Mouse (Mus musculus): ENCODE measurements around the gene Rpn2. TPM values are rescaled to one million over a fixed set of nuclear protein-coding genes. Genes with fewer than 3 reads are reported as not detected.

The Rpn2 gene
- total RNA-seq, 1 experiment = 422 TPM

GRCm38 (mm10) chr2:157307715-157308265, 29.0 kb downstream of the Rpn2 start:
- H3K4me3 ChIP-seq (ENCODE audit: insufficient read depth in 1 of 2, low read depth in 1 of 2, low read length in 2 of 2, poor library complexity in 1 of 2, severe bottlenecking in 1 of 2) = no peak overlapping the region
- no peak for DNase-seq (ENCODE audit: low read depth, low spot score)
- H3K36me3 ChIP-seq (ENCODE audit: control insufficient read depth, insufficient read depth, low read length, poor library complexity, severe bottlenecking) = peaks cover 27% of the 10 kb centered on the region

GRCm38 (mm10) chr2:157308273-157308917, 29.6 kb downstream of the Rpn2 start:
- DNase-seq (ENCODE audit: low read depth, low spot score) = no peak
- Histone ChIP-seq H3K4me3 (ENCODE audit: insufficient read depth in 1 of 2, low read depth in 1 of 2, low read length in 2 of 2, poor library complexity in 1 of 2, severe bottlenecking in 1 of 2) (no peak overlapping the region), H3K27ac (ENCODE audit: insufficient read depth, low read depth, low read length, poor library complexity, severe bottlenecking) (no peak overlapping the region), H3K9me3 (ENCODE audit: control insufficient read depth, insufficient read depth, low read depth, low read length) (no peaks in the 10 kb centered on the region), H3K4me1 (ENCODE audit: control insufficient read depth in 2 of 2, insufficient read depth in 2 of 2, low read length in 2 of 2, poor library complexity in 1 of 2) (no peaks in the 10 kb centered on the region), H3K36me3 (ENCODE audit: control insufficient read depth, insufficient read depth, low read length, poor library complexity, severe bottlenecking) (peaks cover 33% of the 10 kb centered on the region), H3K9ac (ENCODE audit: insufficient read depth, low read depth, low read length, poor library complexity, severe bottlenecking) (no peak overlapping the region)
- TF ChIP-seq CHD2 (IDR thresholded peaks at IDR 0.05; ENCODE audit: low read depth, low read length) (no peak), HCFC1 (IDR thresholded peaks at IDR 0.05; ENCODE audit: borderline replicate concordance, insufficient read depth, low read length) (no peak), ZNF384 (IDR thresholded peaks at IDR 0.05; ENCODE audit: low read depth, low read length) (no peak), ZC3H11A (IDR thresholded peaks at IDR 0.05; ENCODE audit: borderline replicate concordance, low read depth, low read length) (no peak), MAFK (IDR thresholded peaks at IDR 0.05; ENCODE audit: insufficient read depth, low read depth, low read length) (no peak)
- in situ Hi-C loops (cut with MboI; ENCODE audit: low sequenced_read_pairs in 2 of 2, unreplicated experiment in 2 of 2) = no loop called here

More at GRCm38 (mm10) chr2:157307715-157308265, 29.0 kb downstream of the Rpn2 start:
- H3K4me1 ChIP-seq (ENCODE audit: control insufficient read depth in 2 of 2, insufficient read depth in 2 of 2, low read length in 2 of 2, poor library complexity in 1 of 2) = no peaks in the 10 kb centered on the region
- H3K27ac ChIP-seq (ENCODE audit: insufficient read depth, low read depth, low read length, poor library complexity, severe bottlenecking) = no peak overlapping the region
- TF ChIP-seq ZNF384 (IDR thresholded peaks at IDR 0.05; ENCODE audit: low read depth, low read length) = no peak
- TF ChIP-seq ZC3H11A (IDR thresholded peaks at IDR 0.05; ENCODE audit: borderline replicate concordance, low read depth, low read length) = no peak
- no peak for TF ChIP-seq MAFK (IDR thresholded peaks at IDR 0.05; ENCODE audit: insufficient read depth, low read depth, low read length)
- no peak for TF ChIP-seq HCFC1 (IDR thresholded peaks at IDR 0.05; ENCODE audit: borderline replicate concordance, insufficient read depth, low read length)
- TF ChIP-seq CHD2 (IDR thresholded peaks at IDR 0.05; ENCODE audit: low read depth, low read length) = no peak
- no peak overlapping the region for H3K9ac ChIP-seq (ENCODE audit: insufficient read depth, low read depth, low read length, poor library complexity, severe bottlenecking)
- H3K9me3 ChIP-seq (ENCODE audit: control insufficient read depth, insufficient read depth, low read depth, low read length) = no peaks in the 10 kb centered on the region
- in situ Hi-C loops (cut with MboI; ENCODE audit: low sequenced_read_pairs in 2 of 2, unreplicated experiment in 2 of 2) = no loop called here

GRCm38 (mm10) chr2:157309611-157310010, 30.8 kb downstream of the Rpn2 start:
- in situ Hi-C loops (cut with MboI; ENCODE audit: low sequenced_read_pairs in 2 of 2, unreplicated experiment in 2 of 2) = no loop called here
- Histone ChIP-seq H3K9ac (ENCODE audit: insufficient read depth, low read depth, low read length, poor library complexity, severe bottlenecking) (no peak overlapping the region), H3K27ac (ENCODE audit: insufficient read depth, low read depth, low read length, poor library complexity, severe bottlenecking) (no peak overlapping the region), H3K4me3 (ENCODE audit: insufficient read depth in 1 of 2, low read depth in 1 of 2, low read length in 2 of 2, poor library complexity in 1 of 2, severe bottlenecking in 1 of 2) (no peak overlapping the region), H3K9me3 (ENCODE audit: control insufficient read depth, insufficient read depth, low read depth, low read length) (no peaks in the 10 kb centered on the region), H3K36me3 (ENCODE audit: control insufficient read depth, insufficient read depth, low read length, poor library complexity, severe bottlenecking) (peaks cover 38% of the 10 kb centered on the region), H3K4me1 (ENCODE audit: control insufficient read depth in 2 of 2, insufficient read depth in 2 of 2, low read length in 2 of 2, poor library complexity in 1 of 2) (no peaks in the 10 kb centered on the region)
- no peak for TF ChIP-seq MAFK (IDR thresholded peaks at IDR 0.05; ENCODE audit: insufficient read depth, low read depth, low read length)
- no peak for TF ChIP-seq ZNF384 (IDR thresholded peaks at IDR 0.05; ENCODE audit: low read depth, low read length)
- TF ChIP-seq HCFC1 (IDR thresholded peaks at IDR 0.05; ENCODE audit: borderline replicate concordance, insufficient read depth, low read length) = no peak
- no peak for TF ChIP-seq CHD2 (IDR thresholded peaks at IDR 0.05; ENCODE audit: low read depth, low read length)
- TF ChIP-seq ZC3H11A (IDR thresholded peaks at IDR 0.05; ENCODE audit: borderline replicate concordance, low read depth, low read length) = no peak
- DNase-seq (ENCODE audit: low read depth, low spot score) = no peak

- DNase-seq (ENCODE audit: low read depth, low spot score) = no peak
- Histone ChIP-seq H3K9me3 (ENCODE audit: control insufficient read depth, insufficient read depth, low read depth, low read length) (no peaks in the 10 kb centered on the region), H3K4me1 (ENCODE audit: control insufficient read depth in 2 of 2, insufficient read depth in 2 of 2, low read length in 2 of 2, poor library complexity in 1 of 2) (0 out of 4 replicates have a peak, but pooled peaks cover 0 to under 1% of the 10 kb centered on the region in 2 experiments), H3K27ac (ENCODE audit: insufficient read depth, low read depth, low read length, poor library complexity, severe bottlenecking) (no peak overlapping the region), H3K36me3 (ENCODE audit: control insufficient read depth, insufficient read depth, low read length, poor library complexity, severe bottlenecking) (peaks cover 50% of the 10 kb centered on the region), H3K4me3 (ENCODE audit: insufficient read depth in 1 of 2, low read depth in 1 of 2, low read length in 2 of 2, poor library complexity in 1 of 2, severe bottlenecking in 1 of 2) (no peak overlapping the region), H3K9ac (ENCODE audit: insufficient read depth, low read depth, low read length, poor library complexity, severe bottlenecking) (no peak overlapping the region)
- no peak for TF ChIP-seq ZC3H11A (IDR thresholded peaks at IDR 0.05; ENCODE audit: borderline replicate concordance, low read depth, low read length)
- in situ Hi-C loops (cut with MboI; ENCODE audit: low sequenced_read_pairs in 2 of 2, unreplicated experiment in 2 of 2) = no loop called here
Observed at GRCm38 (mm10) chr2:157310963-157311637, 32.3 kb downstream of the Rpn2 start.
